Mouse (Mus musculus) heart, adult 2 months (tissue): ENCODE data around the gene Bmt2. TPM values are rescaled to one million over a fixed set of nuclear protein-coding genes. Genes with fewer than 3 reads are reported as not detected.
A peak's percentile ranks its signal among the peaks of the same experiment; 100 is the strongest.

Experiments used
- DNase-seq, 2 experiments: peaks; one replicate each; pipeline ENCODE4 v3.0.0; 2021
- H3K27ac ChIP-seq: fragments of 200-600 bp; 2 replicates; pipeline ENCODE4 v1.8.1; 2022
- H3K27me3 ChIP-seq: fragments of 200-500 bp; 2 replicates; pipeline ENCODE4 v1.6.1; 2012; ENCODE audit warnings: mild to moderate bottlenecking, low read length, inconsistent platforms, mixed read lengths; ENCODE audit not compliant: control insufficient read depth, insufficient read depth
- H3K36me3 ChIP-seq: fragments of 200-500 bp; 2 replicates; pipeline ENCODE4 v1.6.1; 2012; ENCODE audit warnings: low read length, inconsistent platforms; ENCODE audit not compliant: control insufficient read depth, insufficient read depth
- H3K4me1 ChIP-seq: fragments of 200-500 bp; 2 replicates; pipeline ENCODE4 v1.6.1; 2011; ENCODE audit warnings: low read length; ENCODE audit not compliant: control insufficient read depth, insufficient read depth
- H3K4me3 ChIP-seq: fragments of 200-600 bp; 2 replicates; pipeline ENCODE4 v1.8.1; 2022
- H3K79me2 ChIP-seq: fragments of 200-500 bp; replicated peaks from 2 replicates; pipeline ENCODE4 v1.6.1; 2012; ENCODE audit warnings: mild to moderate bottlenecking, inconsistent platforms, low read length, moderate library complexity, mixed read lengths; ENCODE audit not compliant: control insufficient read depth, insufficient read depth
- H3K9ac ChIP-seq: fragments of 200-500 bp; 2 replicates; pipeline ENCODE4 v1.6.1; 2012; ENCODE audit warnings: low read depth, mild to moderate bottlenecking, control low read depth, inconsistent platforms, low read length, mixed read lengths
- CTCF ChIP-seq: fragments of 200-600 bp; IDR thresholded peaks from 2 replicates; pipeline ENCODE4 v1.8.1; 2022; ENCODE audit warnings: antibody characterized with exemption, mild to moderate bottlenecking, moderate library complexity
- EP300 ChIP-seq: fragments of 200-500 bp; IDR thresholded peaks from 2 replicates; pipeline ENCODE4 v1.6.1; 2011; ENCODE audit warnings: low read depth, low read length, control low read depth; ENCODE audit not compliant: insufficient read depth
- POLR2A ChIP-seq: fragments of 200-500 bp; IDR thresholded peaks from 2 replicates; pipeline ENCODE4 v1.6.1; 2011; ENCODE audit warnings: mild to moderate bottlenecking, low read depth, low read length, control low read depth; ENCODE audit not compliant: insufficient read depth
- WGBS: fragments of 180-500 bp; shearing (Covaris S2); methylation state at CpG from one replicate; pipeline ENCODE4 v1.1.7; 2018; 5-methylcytosine and 5-hydroxymethylcytosine counted together
- intact Hi-C: fragments of 180-260 bp; cut with DNase I; formaldehyde crosslinking; loops from one replicate; pipeline ENCODE4 v1.15.1; 2025
- polyA plus RNA-seq: library from polyadenylated mRNA; depleted of rRNA; stranded (reverse); fragments of >200 nt; gene quantifications from 2 replicates; pipeline ENCODE4 v1.2.3, GENCODE M21; 2012
- total RNA-seq, 2 experiments: library from RNA; stranded (reverse); gene quantifications; 2 replicates each; pipeline ENCODE4 v1.2.3; 2021

Bmt2 gene
- total and polyA plus RNA-seq, 3 experiments: 2.3 to 11.5 (median 9.0) TPM

GRCm38 (mm10) chr6:13606921-13607620 is 70.7 kb downstream of the Bmt2 start:
- no peak for TF ChIP-seq EP300
- TF ChIP-seq CTCF: no peak
- TF ChIP-seq POLR2A: no peak
- H3K27me3 ChIP-seq: no peaks in the 10 kb centered on the region
- DNase-seq: no peak
- no peaks in the 10 kb centered on the region for H3K4me1 ChIP-seq
- intact Hi-C loops: loop anchor here (1.0 to 2.0 kb wide), 2 partner anchors 70 to 264 kb away; partner anchors contain the start of genes 2610001J05Rik and Bmt2
- H3K9ac ChIP-seq: peak overlapping the region; percentile 87
- peaks cover 21% of the 10 kb centered on the region for H3K36me3 ChIP-seq
- peak overlapping the region; percentile 97 for H3K4me3 ChIP-seq
- peak overlapping the region; percentile 97 for H3K27ac ChIP-seq
- 3% methylated on average over 15 of the region's 15 CpGs for WGBS
- H3K79me2 ChIP-seq: no peaks in the 10 kb centered on the region; the same call in 1 of the 2 replicates

DNA sequence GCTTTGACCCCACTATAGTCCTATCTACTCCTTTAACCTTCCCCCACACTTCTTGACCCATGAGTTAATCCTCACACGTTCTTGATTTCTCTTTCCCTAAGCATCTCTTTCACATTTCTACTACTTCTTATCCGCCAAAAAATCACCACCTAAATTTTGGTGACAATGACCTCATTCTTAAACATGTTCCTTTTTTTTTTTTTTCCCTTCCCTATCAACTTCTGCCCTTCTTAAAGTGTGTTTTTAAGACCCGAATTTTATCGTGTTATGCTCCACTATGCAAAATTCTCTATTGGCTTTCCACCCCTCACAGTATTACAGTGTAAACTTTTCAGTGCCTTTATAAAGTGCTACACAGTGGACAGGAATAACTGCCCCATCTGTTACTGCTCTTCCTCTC is 71.4 kb downstream of the Bmt2 start:
- Histone ChIP-seq H3K4me1 (peaks cover 3% of the 10 kb centered on the region), H3K4me3 (no peak overlapping the region), H3K36me3 (peaks cover 28% of the 10 kb centered on the region), H3K27ac (no peak overlapping the region), H3K79me2 (no peaks in the 10 kb centered on the region; the same call in 1 of the 2 replicates), H3K9ac (peak overlapping the region; percentile 38; the same call in 1 of the 2 replicates), H3K27me3 (no peaks in the 10 kb centered on the region)
- intact Hi-C loops: loop anchor here (2.0 kb wide), 1 partner anchor 264 kb away; the partner anchor contains the start of gene 2610001J05Rik
- no peak for TF ChIP-seq EP300
- TF ChIP-seq CTCF: no peak
- no peak for TF ChIP-seq POLR2A
- WGBS: 51% methylated on average over 4 of the region's 4 CpGs
- DNase-seq: no peak

- no peak overlapping the region for H3K9ac ChIP-seq
- DNase-seq: no peak
- H3K4me3 ChIP-seq: no peak overlapping the region
- H3K36me3 ChIP-seq: peaks cover 40% of the 10 kb centered on the region
- no peak overlapping the region for H3K27ac ChIP-seq
- H3K4me1 ChIP-seq: peaks cover 5% of the 10 kb centered on the region
- TF ChIP-seq EP300: no peak
- H3K27me3 ChIP-seq: no peaks in the 10 kb centered on the region
- H3K79me2 ChIP-seq: no peaks in the 10 kb centered on the region; the same call in 1 of the 2 replicates
- 67% methylated on average over 6 of the region's 6 CpGs for whole genome bisulfite sequencing
- intact Hi-C loops: no loop called here
Observed at GRCm38 (mm10) chr6:13603134-13603533, 74.6 kb downstream of the Bmt2 start.

DNA sequence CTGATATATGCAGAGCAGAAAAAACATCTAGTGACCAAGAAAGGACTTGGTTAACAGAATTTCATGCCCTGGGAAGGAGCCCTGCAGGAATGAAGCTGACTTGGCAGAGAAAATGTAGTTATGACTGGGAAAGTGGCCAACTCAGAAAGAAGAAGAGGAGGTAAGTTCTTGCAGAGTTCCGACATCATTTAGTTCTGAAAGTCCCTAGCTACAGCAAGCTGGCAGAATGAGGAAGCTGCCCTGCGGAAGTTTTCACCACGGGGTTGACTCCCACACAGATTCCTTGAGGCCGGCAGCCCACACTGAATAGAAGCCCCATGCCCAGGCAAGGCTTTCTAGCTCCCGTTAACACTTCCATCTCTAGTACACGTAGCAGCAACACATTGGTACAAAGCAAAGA is 76.2 kb downstream of the Bmt2 start:
- Histone ChIP-seq H3K4me3 (peak overlapping the region; percentile 16; the same call in 1 of the 2 replicates), H3K27me3 (no peaks in the 10 kb centered on the region), H3K36me3 (peaks cover 42% of the 10 kb centered on the region), H3K27ac (no peak overlapping the region), H3K4me1 (peaks cover 9% of the 10 kb centered on the region), H3K79me2 (no peaks in the 10 kb centered on the region; the same call in none of the 2 replicates), H3K9ac (no peak overlapping the region; the same call in 1 of the 2 replicates)
- DNase-seq: peak; percentile 34 to 72
- 19% methylated on average over 6 of the region's 6 CpGs for WGBS
- intact Hi-C loops: no loop called here
- TF ChIP-seq POLR2A (no peak), CTCF (no peak)

- intact Hi-C loops: no loop called here
- WGBS: 60% methylated on average over 7 of the region's 7 CpGs
- Histone ChIP-seq H3K27me3 (no peaks in the 10 kb centered on the region), H3K36me3 (peaks cover 39% of the 10 kb centered on the region), H3K79me2 (no peaks in the 10 kb centered on the region; the same call in none of the 2 replicates), H3K4me3 (no peak overlapping the region), H3K4me1 (peaks cover 9% of the 10 kb centered on the region), H3K9ac (no peak overlapping the region), H3K27ac (no peak overlapping the region)
- DNase-seq: no peak
- TF ChIP-seq CTCF (no peak), POLR2A (no peak), EP300 (no peak)
Observed at GRCm38 (mm10) chr6:13598239-13598923, 79.4 kb downstream of the Bmt2 start.
